Mouse (Mus musculus) liver, postnatal 0 days (tissue): Measurements from ENCODE around the gene Anxa11.

Experiments
- CTCF ChIP-seq: sonication (generic); IDR thresholded peaks from 2 replicates; pipeline ENCODE4 v1.5.1; 2016; ENCODE audit warnings: antibody characterized with exemption, low read depth
- EP300 ChIP-seq: IDR thresholded peaks from 2 replicates; pipeline ENCODE4 v1.6.1; 2016; ENCODE audit warnings: antibody characterized with exemption, low read depth, mild to moderate bottlenecking

- no peak for TF ChIP-seq CTCF
- TF ChIP-seq EP300, result no peak
Observed at GRCm38 (mm10) chr14:25853295-25853694, 11.3 kb downstream of the Anxa11 start.
